Mouse (Mus musculus) ES-CJ7 (cell line): ENCODE data around the gene Soga3.

Source experiments
- DNase-seq: peaks from one replicate; pipeline ENCODE4 v3.0.0; 2011; ENCODE audit warnings: low read depth, low spot score

The Soga3 gene

DNA sequence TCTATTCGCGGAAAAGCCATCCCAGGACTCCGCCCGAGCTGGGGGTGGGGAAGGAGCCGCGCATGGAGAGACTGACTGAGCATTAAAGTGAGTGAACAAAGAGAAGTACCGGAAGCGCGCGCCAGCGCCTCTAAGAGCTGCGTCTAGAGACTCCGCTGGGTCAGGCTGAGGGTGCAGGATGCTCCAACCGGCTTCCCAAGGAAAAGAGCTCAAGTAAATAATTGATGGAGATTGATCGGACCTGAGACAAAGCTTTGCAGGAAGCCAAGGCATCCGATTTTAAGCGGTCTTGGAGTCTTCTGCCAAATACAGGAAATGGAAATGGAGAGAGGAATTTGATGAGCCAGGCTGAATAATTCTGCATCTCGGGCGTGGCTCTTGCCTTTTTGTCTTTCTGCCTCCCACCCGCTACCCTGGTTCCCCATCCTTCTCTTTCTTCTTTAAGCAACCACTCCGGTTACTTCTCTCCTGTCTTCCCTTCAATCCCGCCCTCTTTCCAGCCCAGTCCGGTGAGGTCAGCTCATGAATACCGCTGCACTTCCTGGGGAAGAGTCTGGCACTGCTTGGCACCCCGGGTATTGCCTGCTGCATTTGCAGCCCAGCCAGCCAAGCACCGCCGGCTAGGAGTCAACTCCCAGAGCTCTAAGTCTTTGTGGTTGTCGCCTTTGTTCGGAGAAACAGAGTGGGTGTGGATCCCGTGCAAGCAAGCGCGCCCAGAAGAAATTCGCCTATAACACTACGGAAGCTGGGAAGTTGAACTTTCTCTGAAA, at the start of gene Soga3:
TSS of gene Soga3 (plus strand) at position 274 of the 770 bp plus-strand sequence.
- DNase-seq = peak; percentile 91

DNA sequence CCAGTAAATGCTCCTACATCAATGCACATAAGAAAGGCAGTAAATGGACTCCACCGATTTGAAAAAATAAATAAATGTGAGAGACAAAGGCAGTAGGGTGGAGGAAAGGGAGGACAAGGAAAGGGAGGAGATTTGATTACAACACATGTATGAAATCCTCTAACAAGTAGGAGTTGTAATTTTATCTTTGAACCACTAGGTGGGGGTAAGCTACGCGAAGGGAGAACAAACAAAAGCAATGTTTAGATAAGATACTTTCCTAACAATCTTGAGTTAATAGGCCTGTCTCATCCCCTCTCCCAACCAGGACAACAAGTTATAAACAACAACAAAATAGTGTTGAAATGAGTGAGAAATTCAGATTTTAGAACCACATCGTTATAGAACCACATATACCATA, 36.7 kb upstream of the Soga3 start:
- peak; percentile 56 for DNase-seq

DNA sequence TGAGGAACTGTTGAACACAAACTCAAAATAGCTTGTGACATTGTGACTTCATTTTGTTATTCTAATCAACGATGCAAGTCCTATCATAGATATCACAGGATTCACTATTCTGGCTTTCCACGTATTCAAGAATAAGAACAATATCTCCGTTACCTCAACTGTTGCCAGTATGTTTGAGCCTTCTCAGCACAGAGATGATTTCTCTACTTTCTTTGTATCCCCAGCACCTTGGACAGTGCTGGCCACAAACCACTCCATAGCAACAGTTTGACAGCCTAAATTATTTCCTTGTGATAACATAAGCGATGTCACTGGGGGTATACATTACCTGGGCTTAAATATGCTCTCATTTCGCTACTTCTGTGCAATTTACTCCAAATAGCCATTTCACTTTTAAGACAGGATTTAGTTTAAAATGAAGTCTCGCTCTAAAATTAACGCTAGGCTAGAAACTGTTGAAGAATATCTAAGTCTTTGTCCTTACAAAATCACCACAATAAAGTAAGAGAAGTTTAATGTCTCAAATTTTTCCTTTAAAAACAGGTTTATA, 1.0 kb upstream of the Soga3 start:
- DNase-seq = peak; percentile 5

DNA sequence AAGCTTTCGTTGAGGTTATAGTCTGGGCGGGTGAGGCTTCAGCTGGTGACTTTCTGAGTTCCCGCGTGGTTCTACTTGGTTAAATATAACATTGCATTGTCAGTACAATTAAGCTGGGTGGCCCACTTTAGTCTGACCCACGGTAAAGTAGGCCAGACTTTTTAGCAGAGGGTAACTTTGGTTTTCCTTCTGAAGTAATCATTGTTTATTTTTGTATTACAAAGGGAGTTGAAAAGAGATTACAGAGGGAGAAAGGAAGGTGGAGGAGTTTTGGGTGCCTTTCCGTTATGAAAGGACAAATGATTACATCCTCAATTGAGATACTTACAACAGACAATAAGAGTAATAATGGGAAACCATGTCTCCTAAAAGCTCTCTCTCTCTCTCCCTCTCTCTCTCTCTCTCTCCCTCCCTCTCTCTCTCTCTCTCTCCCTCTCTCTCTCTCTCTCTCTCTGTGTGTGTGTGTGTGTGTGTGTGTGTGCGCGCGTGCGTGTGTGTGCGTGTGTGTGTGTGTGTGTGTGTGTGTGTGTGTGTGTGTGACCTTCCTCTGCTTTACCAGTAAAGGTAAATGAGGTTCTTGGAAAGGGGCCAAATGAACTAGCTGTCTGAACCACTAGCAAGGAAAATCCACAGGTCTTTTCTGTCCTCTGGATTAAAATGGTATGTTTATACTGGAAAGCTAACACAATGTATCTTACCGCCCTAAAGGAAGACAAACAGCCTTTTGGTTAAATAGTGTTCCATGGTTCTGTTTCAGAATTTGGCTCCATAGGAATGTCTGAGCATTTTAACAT, 1.2 kb downstream of the Soga3 start:
- peak; percentile 4 for DNase-seq

DNA sequence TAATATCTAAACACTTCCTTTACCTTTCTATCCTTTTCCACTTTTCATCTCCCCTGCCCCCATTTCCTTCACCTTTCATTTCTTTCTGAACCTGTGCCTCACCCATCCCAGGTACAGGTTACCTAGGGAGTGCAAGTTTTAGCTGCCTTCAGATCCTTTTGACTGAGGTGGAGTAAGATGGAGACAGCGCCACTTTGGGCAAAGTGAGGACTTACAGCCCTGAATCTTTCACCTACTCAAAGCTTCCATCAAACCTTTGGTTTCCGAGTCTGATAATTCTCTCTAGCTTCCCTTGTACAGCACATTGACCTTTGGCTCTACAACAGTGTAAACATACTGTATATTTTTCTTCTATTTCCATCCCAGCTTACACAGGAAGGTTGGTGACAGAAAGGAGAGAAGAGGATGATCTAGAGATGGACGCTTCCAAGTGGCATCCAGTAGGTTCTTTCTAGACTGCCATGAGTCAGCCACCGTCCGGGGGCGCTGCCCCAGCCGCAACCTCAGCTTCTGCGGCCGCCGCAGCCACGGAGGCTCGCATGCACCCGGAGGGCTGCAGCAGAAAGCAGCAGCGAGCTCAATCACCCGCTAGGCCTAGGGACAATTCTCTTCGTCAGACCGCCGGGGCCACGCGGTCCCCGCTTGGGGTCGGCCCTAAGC, 2.7 kb downstream of the Soga3 start:
- peak; percentile 74 for DNase-seq

DNA sequence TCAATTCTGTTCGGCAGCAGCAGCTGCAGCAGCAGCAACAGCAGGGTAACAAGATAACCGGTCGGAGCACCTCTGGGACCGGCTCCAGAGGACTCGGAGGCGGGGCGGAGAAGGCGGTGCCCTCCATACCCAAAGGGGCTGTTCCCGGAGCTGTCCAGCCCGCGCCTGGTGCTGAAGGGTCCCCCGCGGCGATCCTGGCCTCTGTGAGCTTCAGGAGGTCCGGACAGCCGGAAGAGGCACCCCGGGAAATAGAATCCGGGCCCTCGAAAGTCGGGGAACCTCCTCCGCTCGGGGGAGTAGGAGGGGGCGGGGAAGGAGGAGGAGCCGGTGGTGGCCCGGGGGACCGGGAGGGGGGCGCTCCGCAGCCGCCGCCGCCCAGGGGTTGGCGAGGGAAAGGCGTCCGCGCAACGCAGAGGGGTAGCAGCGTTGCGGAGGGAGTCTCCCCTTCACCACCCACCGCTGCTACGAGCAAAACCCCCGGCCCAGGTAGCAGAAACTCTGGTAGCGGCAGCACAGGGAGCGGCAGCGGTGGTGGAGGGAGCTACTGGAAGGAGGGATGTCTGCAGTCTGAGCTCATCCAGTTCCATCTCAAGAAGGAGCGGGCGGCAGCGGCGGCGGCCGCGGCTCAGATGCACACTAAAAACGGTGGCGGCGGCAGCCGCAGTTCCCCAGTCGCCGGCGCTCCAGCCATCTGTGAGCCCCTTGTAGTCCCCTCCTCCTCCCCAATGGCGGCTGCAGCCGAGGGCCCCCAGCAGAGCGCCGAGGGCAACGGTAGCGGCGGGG, 3.4 kb downstream of the Soga3 start:
- peak; percentile 74 for DNase-seq

DNA sequence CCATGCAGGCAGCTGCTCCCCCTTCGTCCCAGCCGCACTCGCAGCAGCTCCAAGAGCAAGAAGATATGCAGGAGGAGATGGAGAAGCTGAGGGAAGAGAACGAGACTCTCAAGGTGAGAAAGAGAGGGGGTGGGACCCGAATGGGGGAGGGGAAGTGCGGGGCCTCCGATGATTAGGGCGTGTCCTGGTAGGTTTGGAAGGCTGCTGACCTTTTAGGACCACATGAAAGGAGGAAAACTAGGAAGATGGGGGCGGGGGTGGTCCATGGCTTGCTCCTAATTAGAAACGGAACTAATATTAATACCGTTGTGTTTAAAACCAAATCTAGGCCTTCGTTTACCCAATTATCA, 4.0 kb downstream of the Soga3 start:
- peak; percentile 64 for DNase-seq

DNA sequence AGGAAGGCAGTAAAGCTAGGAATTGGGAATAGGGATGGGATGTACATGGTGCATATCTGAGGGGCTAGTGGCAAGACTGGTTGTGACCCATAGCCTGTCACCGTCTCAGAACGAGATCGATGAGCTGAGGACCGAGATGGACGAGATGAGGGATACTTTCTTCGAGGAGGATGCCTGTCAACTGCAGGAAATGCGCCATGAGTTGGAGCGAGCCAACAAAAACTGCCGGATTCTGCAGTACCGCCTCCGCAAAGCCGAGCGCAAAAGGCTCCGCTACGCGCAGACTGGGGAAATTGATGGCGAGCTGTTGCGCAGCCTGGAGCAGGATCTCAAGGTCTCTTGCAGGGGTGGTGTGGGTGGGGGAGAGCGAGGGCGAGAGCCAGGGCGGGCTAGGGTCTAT, 4.4 kb downstream of the Soga3 start:
- DNase-seq = peak; percentile 43

DNA sequence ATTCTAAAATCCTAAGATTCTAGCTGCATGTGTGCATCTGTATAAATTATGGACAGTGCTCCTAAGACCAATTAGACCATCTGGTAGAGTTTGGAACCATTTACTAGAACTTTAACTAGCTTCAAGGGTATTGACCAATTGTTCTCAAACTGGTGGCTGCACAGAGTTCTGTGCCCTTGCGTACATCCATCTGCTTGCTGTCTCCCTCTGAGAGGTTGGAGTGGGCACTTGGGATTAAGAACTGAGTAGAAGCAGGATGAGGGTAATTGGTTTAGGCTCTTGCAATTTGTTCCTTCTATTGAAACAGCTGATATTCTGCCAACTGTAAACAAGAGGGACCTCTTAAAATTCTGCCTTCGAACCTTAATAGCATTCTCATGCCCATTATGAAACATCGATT, 11.7 kb downstream of the Soga3 start:
- no peak for DNase-seq

DNA sequence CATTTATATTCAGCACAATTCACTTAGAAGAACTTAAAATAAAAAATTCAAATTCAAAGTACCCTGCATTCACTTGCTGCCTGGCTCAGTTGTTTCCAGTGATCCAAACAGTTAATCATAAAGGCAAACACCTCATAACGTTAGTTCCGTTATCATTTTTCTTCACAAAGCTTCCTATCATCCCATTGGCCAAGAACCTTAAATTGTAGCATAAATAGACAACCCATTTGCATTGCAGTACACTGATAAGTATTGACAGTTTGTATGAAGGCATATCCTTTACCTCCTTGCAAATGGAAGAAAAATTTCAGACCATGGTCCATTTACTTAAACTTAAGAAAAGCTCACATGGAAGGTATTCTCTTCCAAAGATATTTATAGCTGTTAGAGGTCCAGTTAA, 18.0 kb downstream of the Soga3 start:
- DNase-seq = no peak

DNA sequence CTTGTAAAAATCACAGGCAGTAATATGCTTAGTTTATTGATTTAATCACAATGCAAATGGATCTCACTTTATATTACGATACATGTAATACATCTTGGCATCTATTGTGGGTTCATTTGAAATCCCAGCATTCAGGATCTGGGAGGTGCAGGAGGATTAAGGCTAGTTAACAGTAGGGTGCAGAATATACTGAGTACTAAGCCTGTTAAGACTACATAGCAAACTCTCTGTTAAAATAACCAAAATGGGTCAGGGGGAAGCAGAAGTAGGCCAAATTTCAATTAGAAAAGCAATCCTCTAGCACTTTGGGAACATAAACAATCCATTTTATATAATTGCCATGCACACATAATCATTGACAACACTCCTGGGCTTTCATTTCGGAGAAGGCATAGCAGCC, 30.1 kb downstream of the Soga3 start:
- no peak for DNase-seq

DNA sequence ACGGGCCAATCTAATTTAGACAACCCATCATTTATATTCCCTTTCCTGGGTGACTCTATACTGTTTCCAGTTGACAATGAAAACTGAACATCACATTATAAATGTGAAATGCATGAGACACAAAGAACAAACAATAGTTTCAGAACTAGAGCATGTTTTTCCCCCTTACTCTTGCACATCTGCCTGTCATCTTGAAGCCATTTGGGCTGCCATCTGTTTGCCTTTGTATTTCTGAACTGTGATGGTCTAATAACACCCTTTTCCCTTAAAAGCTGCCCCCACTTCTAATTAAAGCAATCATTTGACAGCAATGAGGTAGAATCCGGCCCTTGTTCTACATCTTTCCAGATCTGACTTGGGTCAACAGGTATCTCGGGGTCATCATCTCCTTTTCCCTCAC, 32.0 kb downstream of the Soga3 start:
- DNase-seq = no peak

DNA sequence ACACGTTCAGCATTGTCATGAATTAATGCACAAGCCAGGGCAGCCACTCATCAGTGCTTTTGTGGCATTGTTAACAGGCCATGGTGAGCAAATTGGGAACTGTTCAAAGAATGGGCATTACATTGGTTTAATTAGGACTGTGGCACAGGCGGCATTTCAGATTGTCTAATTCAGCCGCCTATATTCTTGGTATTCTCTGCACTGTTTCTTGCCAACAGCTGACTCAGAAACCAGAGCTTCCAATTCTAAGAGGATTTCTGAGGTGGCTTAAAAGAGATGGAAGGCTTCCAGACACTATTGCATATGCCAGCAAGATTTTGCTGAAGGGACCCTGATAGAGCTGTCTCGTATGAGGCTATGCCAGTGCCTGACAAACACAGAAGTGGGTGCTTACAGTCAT, 33.2 kb downstream of the Soga3 start:
- no peak for DNase-seq

DNA sequence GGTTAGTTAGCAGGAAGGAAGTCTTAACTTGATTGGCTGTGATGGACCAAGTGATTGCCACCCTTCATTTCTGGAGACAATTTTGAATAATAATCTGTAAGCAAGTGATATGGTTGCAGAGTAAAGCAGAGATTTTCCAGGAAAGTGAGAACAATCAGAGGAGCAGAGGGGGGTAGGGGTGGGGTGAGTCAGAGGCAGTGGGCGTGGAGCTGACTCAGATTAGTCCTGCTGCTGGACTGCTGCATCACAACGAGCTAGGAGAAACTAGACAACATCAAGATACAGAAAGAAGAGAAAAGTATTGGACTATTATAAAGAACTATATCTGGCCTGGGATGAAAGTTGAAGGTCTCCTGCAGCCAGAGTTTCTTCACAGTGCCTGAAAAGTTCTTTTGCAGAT, 34.4 kb downstream of the Soga3 start:
- DNase-seq = peak; percentile 4

DNA sequence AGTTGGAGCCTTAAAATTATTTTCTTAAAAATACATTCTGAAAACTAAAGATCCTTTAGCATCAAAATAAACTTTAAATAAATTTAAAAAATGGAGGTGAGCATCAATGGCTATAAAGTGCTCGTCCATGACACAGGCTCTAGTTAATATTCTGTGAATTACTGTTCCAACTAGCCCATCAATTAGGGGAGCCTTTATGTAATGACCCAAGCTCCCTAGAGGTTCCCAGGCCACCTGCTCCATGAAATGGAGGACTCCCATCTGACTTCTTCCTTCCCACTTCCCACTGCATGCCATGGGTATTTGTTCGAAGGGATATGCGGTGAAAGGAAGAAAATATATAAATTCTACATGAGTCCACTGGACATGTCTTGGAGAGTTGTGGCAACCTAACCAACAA, 36.6 kb downstream of the Soga3 start:
- DNase-seq = no peak

DNA sequence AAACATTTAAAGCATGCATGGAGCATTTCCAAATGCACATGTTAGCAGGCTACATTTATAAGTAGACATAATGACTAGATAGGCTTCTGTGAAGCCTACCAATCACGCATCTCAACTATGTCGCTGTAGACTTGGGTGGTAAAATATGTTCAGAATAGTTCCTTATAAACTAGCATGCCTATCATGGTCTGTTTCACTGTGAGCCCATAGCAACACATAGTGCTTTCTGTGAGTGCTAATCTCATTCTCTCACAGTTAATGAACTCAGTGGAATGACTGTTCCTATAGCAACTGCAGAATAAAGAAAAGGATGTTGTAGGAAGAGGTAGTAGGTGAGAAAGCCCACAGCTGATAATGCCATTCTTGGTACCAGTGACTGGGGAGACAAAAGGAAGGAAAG, 37.4 kb downstream of the Soga3 start:
- DNase-seq = no peak

DNA sequence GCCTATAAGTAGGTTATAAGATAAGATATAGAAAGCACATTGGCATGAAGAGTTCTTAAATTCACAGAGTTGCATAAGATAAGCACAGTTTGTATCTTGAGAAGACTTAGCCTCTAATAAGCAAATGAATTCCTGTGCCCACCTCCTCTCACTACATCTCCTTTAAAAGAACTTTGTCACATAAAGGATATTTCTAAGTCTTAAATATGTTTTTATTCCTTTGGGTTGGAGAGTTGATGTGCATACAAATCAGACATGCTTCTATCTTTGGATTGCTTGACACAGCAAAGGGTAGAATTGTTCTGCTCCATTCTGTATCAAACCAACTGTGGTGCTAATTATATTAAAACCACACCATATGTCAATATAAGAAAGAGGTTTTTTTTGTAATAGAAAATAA, 50.1 kb downstream of the Soga3 start:
- no peak for DNase-seq

DNA sequence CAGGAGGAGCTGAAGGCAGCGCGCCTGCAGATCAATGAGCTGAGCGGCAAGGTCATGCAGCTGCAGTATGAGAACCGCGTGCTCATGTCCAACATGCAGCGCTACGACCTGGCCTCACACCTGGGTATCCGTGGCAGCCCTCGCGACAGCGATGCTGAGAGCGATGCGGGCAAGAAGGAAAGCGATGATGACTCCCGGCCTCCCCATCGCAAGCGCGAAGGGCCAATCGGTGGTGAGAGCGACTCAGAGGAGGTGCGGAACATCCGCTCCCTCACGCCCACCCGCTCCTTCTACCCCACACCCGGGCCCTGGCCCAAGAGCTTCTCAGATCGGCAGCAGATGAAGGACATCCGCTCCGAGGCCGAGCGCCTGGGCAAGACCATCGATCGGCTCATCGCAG, 53.2 kb downstream of the Soga3 start:
- DNase-seq = peak; percentile 45

DNA sequence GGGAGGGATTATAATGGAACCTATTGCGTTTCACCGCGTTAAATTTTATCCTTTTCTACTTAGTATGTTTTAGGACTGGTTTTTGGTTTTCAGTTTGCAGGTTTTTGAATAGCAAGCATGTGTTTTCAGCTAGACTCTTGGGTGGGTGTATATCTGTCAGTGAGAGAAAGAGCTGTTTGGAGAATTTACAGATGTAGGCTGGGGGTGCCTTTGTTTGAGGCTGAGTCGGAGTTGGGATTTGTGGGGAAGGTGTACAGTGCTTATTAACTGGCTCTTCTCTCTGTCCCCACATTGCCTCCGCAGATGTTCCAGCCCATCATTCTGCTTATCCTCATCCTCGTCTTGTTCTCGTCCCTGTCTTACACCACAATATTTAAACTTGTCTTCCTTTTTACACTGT, 55.0 kb downstream of the Soga3 start, which contains the start of gene Gm49353:
TSS of gene Gm49353 (plus strand) at position 313 of the 400 bp plus-strand sequence.
- no peak for DNase-seq

DNA sequence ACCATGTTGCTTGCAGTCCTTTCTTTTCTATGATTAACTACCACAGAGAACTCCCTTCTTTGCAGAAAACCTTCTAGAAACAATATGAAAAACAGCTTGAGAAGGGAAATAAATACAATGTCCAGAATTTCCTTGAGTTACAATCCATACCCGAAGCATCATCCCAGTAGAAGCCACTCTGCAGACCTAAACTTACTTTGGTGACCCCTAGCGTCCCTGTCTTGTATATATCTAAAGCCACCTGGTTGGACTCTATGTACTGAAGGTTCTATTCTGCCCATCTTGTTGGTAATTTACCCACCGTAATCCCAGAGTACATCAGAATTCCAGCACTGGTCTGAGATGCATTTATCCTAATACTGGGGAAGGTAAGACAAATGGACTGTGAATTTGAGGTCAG, 56.2 kb downstream of the Soga3 start:
- peak; percentile 27 for DNase-seq

DNA sequence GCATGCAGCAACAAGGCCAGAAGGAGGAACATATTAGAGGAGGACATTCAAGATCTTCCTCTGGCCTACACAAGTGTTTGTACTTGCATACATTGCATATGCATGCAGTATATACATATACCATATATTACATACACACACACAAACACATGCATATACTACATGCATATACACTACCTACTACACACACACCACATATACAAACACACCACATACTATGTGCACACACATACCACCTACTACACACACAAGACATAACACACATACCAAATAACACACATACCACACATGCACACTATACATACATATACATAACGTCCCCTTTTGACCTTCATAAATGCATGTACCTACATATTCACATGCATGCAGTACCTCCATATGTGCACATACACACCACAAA, 57.0 kb downstream of the Soga3 start:
- no peak for DNase-seq

DNA sequence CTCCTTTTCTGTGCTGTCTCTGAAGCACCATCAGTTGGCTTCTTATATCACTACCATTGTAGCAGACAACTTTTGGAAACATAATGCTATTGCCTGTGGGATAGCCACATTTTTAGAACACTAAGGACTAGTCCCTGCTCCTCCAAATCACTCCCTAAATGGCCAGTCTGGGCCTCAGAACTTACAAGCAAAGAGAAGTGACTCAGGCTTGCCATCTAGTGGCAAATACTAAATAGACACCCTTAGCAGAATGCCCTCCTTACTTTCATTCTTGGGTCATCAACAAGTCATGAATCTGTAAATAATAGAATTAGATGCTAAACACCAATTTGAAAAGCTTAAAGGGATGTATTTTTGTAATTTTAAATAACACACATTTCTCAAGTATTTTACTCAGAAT, 63.1 kb downstream of the Soga3 start:
- DNase-seq = peak; percentile 68
